ENCODE assay signal across 15 mouse cellular contexts in the genomic region with DNA sequence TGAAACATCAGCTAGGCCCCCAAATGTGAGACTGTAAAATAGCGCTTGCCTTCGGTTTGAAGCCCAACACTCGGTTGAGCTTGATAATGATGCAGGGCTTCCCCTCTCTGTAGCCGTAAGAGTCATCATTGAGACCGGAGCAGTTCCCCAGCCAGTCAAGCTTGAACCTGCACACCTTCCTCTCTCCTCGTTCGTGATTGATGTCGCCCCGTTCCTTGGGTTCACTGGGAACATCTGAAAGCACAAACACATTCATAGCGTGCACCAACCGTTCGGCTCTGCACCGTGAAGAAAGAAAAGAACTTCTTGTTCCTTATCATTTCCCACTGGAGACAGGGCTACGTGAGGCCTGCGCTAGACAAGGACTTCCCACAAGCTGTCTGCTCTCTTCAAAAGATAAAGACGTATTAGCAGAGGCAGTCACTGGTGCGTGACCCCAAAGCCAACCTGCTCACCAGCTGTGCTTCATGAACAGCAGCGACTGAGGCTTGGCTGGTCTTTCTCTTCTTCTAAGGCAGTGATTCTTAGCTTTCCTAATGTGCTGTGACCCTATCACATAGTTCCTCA. TPM values are rescaled to one million over a fixed set of nuclear protein-coding genes. Genes with fewer than 3 reads are reported as not detected.
DNase-seq lines count a peak whose midpoint lies in the region; ATAC-seq and TF ChIP-seq lines count a peak whose summit lies in the region.
"Had no signal": no experiment of that assay in that cellular context is flagged by ENCODE, and none has a peak within 500 bp of the region (broad histone marks: within the 10 kb centered on the region; RNA-seq: fewer than 3 reads in every experiment).

No protein-coding gene starts in this region.

- DNase-seq in heart, adult 11 months, result peak; percentile 92
- DNase-seq in heart, adult 18-20 months, result no peak
- DNase-seq in layer of hippocampus, adult 2 months (ENCODE audit: low spot score in 2 of 2), result no peak
- no peak for DNase-seq in layer of hippocampus, postnatal 14 days (ENCODE audit: low spot score in 2 of 2)
- DNase-seq in liver, embryonic 13.5 days, result no peak
- DNase-seq in left cerebral cortex, postnatal 10 days (ENCODE audit: extremely low spot score in 1 of 2, low spot score in 2 of 2), result no peak
- DNase-seq in left cerebral cortex, postnatal 4 days, result no peak
- DNase-seq: adrenal gland, postnatal 14 days; cerebellum, adult 9-10 months; gastrocnemius, postnatal 10 days; heart, postnatal 36 days; kidney, adult 18-20 months; thymus, postnatal 14 days had no signal

- peaks cover 10% of the 10 kb centered on the region for H3K4me1 ChIP-seq in liver, embryonic 13.5 days (replicated peaks)
- peaks cover 33% of the 10 kb centered on the region for H3K4me1 ChIP-seq in olfactory bulb, adult 2 months (ENCODE audit: control insufficient read depth, insufficient read depth, low read length)

- intact Hi-C loops in left cerebral cortex, postnatal 10 days (cut with DNase I), result loop anchor here (5.0 kb wide), 1 partner anchor 124 kb away; no protein-coding TSS in a partner anchor
- intact Hi-C loops in left cerebral cortex, postnatal 4 days (cut with DNase I), result loop anchor here (5.0 kb wide), 1 partner anchor 124 kb away; no protein-coding TSS in a partner anchor

- no peaks in the 10 kb centered on the region for H3K36me3 ChIP-seq in liver, embryonic 13.5 days

- H3K4me3 ChIP-seq in layer of hippocampus, adult 2 months, result no peak overlapping the region; the same call in 1 of the 2 replicates
- H3K4me3 ChIP-seq in liver, embryonic 13.5 days (replicated peaks), result no peak overlapping the region
- no peak overlapping the region for H3K4me3 ChIP-seq in olfactory bulb, adult 2 months (ENCODE audit: insufficient read depth, low read depth, low read length)

- 31% methylated on average over 18 of the region's 18 CpGs for WGBS in liver, embryonic 13.5 days (ENCODE audit: insufficient replicate concordance)
- 30% methylated on average over 18 of the region's 18 CpGs for WGBS in olfactory bulb, adult 2 months

- TF ChIP-seq POLR2A in olfactory bulb, adult 2 months (IDR thresholded peaks at IDR 0.05; ENCODE audit: insufficient read depth, low read depth, low read length), result no peak

- H3K27me3 ChIP-seq in liver, embryonic 13.5 days, result no peaks in the 10 kb centered on the region

- no peak overlapping the region for H3K9ac ChIP-seq in liver, embryonic 13.5 days

- peak; percentile 77 for ATAC-seq in liver, embryonic 13.5 days (ENCODE audit: low read depth)

- H3K4me2 ChIP-seq in liver, embryonic 13.5 days, result peak overlapping the region; percentile 29
- H3K4me2 ChIP-seq: heart, embryonic 11.5 days had no signal

- H3K9me3 ChIP-seq in liver, embryonic 13.5 days (replicated peaks), result no peaks in the 10 kb centered on the region

- H3K27ac ChIP-seq in layer of hippocampus, adult 2 months, result peak overlapping the region; percentile 46; the same call in 1 of the 2 replicates
- no peak overlapping the region for H3K27ac ChIP-seq in liver, embryonic 13.5 days
- peak overlapping the region; percentile 58; the same call in 1 of the 2 replicates for H3K27ac ChIP-seq in olfactory bulb, adult 2 months (ENCODE audit: insufficient read depth, low read depth, low read length)

- no peak for TF ChIP-seq CTCF in layer of hippocampus, adult 2 months (conservative IDR thresholded peaks at IDR 0.05)
- TF ChIP-seq CTCF in olfactory bulb, adult 2 months (IDR thresholded peaks at IDR 0.05; ENCODE audit: insufficient read depth, low read depth, low read length), result no peak

RNA-seq across cellular contexts. Expression of gene Atp1b1, which starts 16.7 kb away (rescaled TPM):
- total RNA-seq in heart, adult 18-20 months (2021), result 100 to 1,000 TPM; 312 to 314 TPM
- total RNA-seq in layer of hippocampus, adult 2 months (2021), result 1,000 to 10,000 TPM; 1,930 to 2,057 TPM
- total RNA-seq in layer of hippocampus, postnatal 14 days (2021), result 1,000 to 10,000 TPM; 1,876 to 1,908 TPM
- 9.1 and 12.0 TPM in 2 replicates for polyA plus RNA-seq in liver, embryonic 13.5 days (2015; fragmentation: Nextera tagmentation; extraction: Ambion mirVana)
- polyA plus RNA-seq in olfactory bulb, adult 2 months (2012; ENCODE audit: insufficient read depth, insufficient read length, low replicate concordance, missing spikeins), result 868 and 1,072 TPM in 2 replicates
- 1,000 to 10,000 TPM; 1,479 to 1,505 TPM for total RNA-seq in left cerebral cortex, postnatal 10 days (2021)
- 100 to 1,000 TPM; 722 to 767 TPM for total RNA-seq in left cerebral cortex, postnatal 4 days (2021)
